In the genomic region with DNA sequence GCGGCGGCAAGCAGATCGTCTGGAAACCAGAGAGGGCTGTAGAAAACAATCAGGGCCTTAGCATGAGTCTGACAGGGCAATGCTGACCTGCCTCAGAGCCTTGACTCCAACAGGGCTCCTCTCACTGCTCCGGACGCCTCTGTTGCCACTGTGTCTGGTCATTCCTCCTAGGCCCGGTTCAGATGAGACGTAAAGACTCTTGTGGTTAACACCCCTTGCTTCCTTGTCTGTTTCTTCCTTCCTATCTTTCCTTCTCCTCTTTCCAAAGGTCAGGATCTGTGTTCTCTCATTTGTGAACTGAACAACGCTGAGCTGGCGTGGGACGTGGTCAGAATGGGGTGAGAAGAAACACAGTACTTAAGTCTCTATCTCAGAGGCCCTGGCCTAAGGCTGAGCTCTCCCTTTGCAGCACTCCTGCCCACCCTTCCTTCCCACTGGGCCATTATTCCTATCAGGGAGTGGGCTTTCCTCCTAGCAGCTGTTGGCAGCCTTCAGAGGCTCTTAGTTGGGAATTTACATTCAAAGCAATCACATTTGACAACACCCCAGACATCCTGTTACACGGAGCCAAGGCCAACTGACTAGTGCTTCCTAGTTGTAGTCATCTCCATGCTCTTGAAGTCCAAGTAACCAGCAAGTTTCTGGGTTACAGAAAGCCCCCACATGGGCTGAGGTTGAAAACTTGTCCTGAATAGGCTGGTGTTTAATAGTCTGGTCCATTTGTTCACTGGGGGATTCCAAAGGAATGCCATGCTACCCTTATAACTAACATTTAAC, we compare ENCODE assay signal across 8 mouse cellular contexts. TPM values are rescaled to one million over a fixed set of nuclear protein-coding genes. Genes with fewer than 3 reads are reported as not detected.
DNase-seq lines count a peak whose midpoint lies in the region; ATAC-seq and TF ChIP-seq lines count a peak whose summit lies in the region.

No protein-coding gene starts in this region.

- H3K27ac ChIP-seq in heart, embryonic 13.5 days (replicated peaks) = peak overlapping the region; percentile 66
- no peak overlapping the region for H3K27ac ChIP-seq in forebrain, postnatal 0 days (ENCODE audit: low read depth, low read length)
- H3K27ac ChIP-seq in liver, embryonic 16.5 days (ENCODE audit: low read length) = peak overlapping the region; percentile 33

- peak overlapping the region; percentile 97 for H3K9ac ChIP-seq in heart, embryonic 13.5 days
- no peak overlapping the region for H3K9ac ChIP-seq in forebrain, postnatal 0 days
- H3K9ac ChIP-seq in liver, embryonic 16.5 days (ENCODE audit: low read depth, low read length) = no peak overlapping the region; the same call in 1 of the 2 replicates

- peaks cover 19% of the 10 kb centered on the region for H3K9me3 ChIP-seq in heart, embryonic 13.5 days
- no peaks in the 10 kb centered on the region for H3K9me3 ChIP-seq in forebrain, postnatal 0 days (ENCODE audit: low read length)
- H3K9me3 ChIP-seq in liver, embryonic 16.5 days (replicated peaks; ENCODE audit: control insufficient read depth, low read length) = no peaks in the 10 kb centered on the region

- peak overlapping the region; percentile 89 for H3K4me2 ChIP-seq in heart, embryonic 13.5 days
- peak overlapping the region; percentile 86 for H3K4me2 ChIP-seq in forebrain, postnatal 0 days (ENCODE audit: low read depth)
- peak overlapping the region; percentile 81 for H3K4me2 ChIP-seq in liver, embryonic 16.5 days (ENCODE audit: low read depth, low read length)

- TF ChIP-seq CTCF in forebrain, postnatal 0 days (IDR thresholded peaks at IDR 0.05; ENCODE audit: low read depth) = no peak

- peaks cover 43% of the 10 kb centered on the region for H3K36me3 ChIP-seq in heart, embryonic 13.5 days
- peaks cover 15% of the 10 kb centered on the region; the same call in 1 of the 2 replicates for H3K36me3 ChIP-seq in forebrain, postnatal 0 days (ENCODE audit: insufficient read depth)
- H3K36me3 ChIP-seq in liver, embryonic 16.5 days (ENCODE audit: control insufficient read depth, insufficient read depth) = peaks cover 4% of the 10 kb centered on the region

- DNase-seq in heart, adult 9 months (ENCODE audit: low spot score in 2 of 2) = no peak
- DNase-seq in MEL-GATA-1-ER (ENCODE audit: extremely low read depth, low read depth) = peak; percentile 29
- DNase-seq in forebrain, postnatal 0 days = no peak
- no peak for DNase-seq in cerebellum, postnatal 4 days (ENCODE audit: low spot score in 2 of 2)
- DNase-seq in right cerebral cortex, adult 2 months (ENCODE audit: low spot score in 2 of 2) = no peak
- no peak for DNase-seq in cerebellum, adult 9-11 months

- H3K4me3 ChIP-seq in heart, embryonic 13.5 days = peak overlapping the region; percentile 83
- peak overlapping the region; percentile 90; the same call in 1 of the 2 replicates for H3K4me3 ChIP-seq in forebrain, postnatal 0 days (ENCODE audit: low read depth, low read length)
- peak overlapping the region; percentile 76 for H3K4me3 ChIP-seq in liver, embryonic 16.5 days (ENCODE audit: low read depth, low read length)

- H3K27me3 ChIP-seq in heart, embryonic 13.5 days (replicated peaks) = no peaks in the 10 kb centered on the region
- H3K27me3 ChIP-seq in forebrain, postnatal 0 days (ENCODE audit: insufficient read depth, low read length) = no peaks in the 10 kb centered on the region
- no peaks in the 10 kb centered on the region for H3K27me3 ChIP-seq in liver, embryonic 16.5 days (ENCODE audit: control insufficient read depth, insufficient read depth, low read depth, low read length)

- peaks cover 20% of the 10 kb centered on the region for H3K4me1 ChIP-seq in heart, embryonic 13.5 days
- peaks cover 14% of the 10 kb centered on the region for H3K4me1 ChIP-seq in forebrain, postnatal 0 days (ENCODE audit: insufficient read depth)
- peaks cover 16% of the 10 kb centered on the region for H3K4me1 ChIP-seq in liver, embryonic 16.5 days (ENCODE audit: control insufficient read depth, low read depth, low read length)

- WGBS in heart, embryonic 13.5 days = 69% methylated on average over 11 of the region's 11 CpGs
- 93% methylated on average over 11 of the region's 11 CpGs for WGBS in forebrain, postnatal 0 days
- WGBS in liver, embryonic 16.5 days (ENCODE audit: insufficient replicate concordance) = 60% methylated on average over 11 of the region's 11 CpGs

- no peak for ATAC-seq in heart, embryonic 13.5 days (ENCODE audit: extremely low read depth, insufficient number of reproducible peaks, low FRiP score, low TSS enrichment)
- no peak for ATAC-seq in forebrain, postnatal 0 days
- ATAC-seq in liver, embryonic 16.5 days (ENCODE audit: low read depth) = no peak

RNA-seq across cellular contexts. Expression of gene Mcfd2, which starts 1.5 kb away (rescaled TPM):
- 76.6 and 88.2 TPM in 2 replicates for polyA plus RNA-seq in heart, embryonic 13.5 days (2015; fragmentation: Nextera tagmentation; extraction: Ambion mirVana)
- total RNA-seq in forebrain, postnatal 0 days (2014; rRNA removed) = 35.0 and 42.5 TPM in 2 replicates
- polyA plus RNA-seq in forebrain, postnatal 0 days (2015; fragmentation: Nextera tagmentation; extraction: Ambion mirVana) = 37.9 and 40.7 TPM in 2 replicates
- 93.6 and 103 TPM in 2 replicates for polyA plus RNA-seq in liver, embryonic 16.5 days (2015; fragmentation: Nextera tagmentation; extraction: Ambion mirVana)

RNA-seq across cellular contexts. Expression of gene Ttc7, which starts 18.4 kb away (rescaled TPM):
- 2.5 and 3.6 TPM in 2 replicates for polyA plus RNA-seq in heart, embryonic 13.5 days (2015; fragmentation: Nextera tagmentation; extraction: Ambion mirVana)
- total RNA-seq in forebrain, postnatal 0 days (2014; rRNA removed) = 6.1 and 6.4 TPM in 2 replicates
- polyA plus RNA-seq in forebrain, postnatal 0 days (2015; fragmentation: Nextera tagmentation; extraction: Ambion mirVana) = 7.0 and 7.5 TPM in 2 replicates
- 7.6 and 8.3 TPM in 2 replicates for polyA plus RNA-seq in liver, embryonic 16.5 days (2015; fragmentation: Nextera tagmentation; extraction: Ambion mirVana)
